Mouse (Mus musculus) limb, embryonic 15.5 days (tissue): ENCODE results near the gene H13. TPM values are rescaled to one million over a fixed set of nuclear protein-coding genes. Genes with fewer than 3 reads are reported as not detected.

ENCODE experiments used
- ATAC-seq: fragments of 200-750 bp; cut with Nextera tagmentation; 2 replicates; pipeline ENCODE4 v1.8.0; 2017; ENCODE audit warnings: low read depth, moderate TSS enrichment; ENCODE audit not compliant: insufficient number of reproducible peaks, low FRiP score, low TSS enrichment
- H3K27ac ChIP-seq: fragments of 300-500 bp; sonication (generic); 2 replicates; pipeline ENCODE4 v1.5.1; 2015; ENCODE audit warnings: moderate library complexity, mild to moderate bottlenecking, inconsistent platforms
- H3K27me3 ChIP-seq: fragments of 300-500 bp; sonication (generic); 2 replicates; pipeline ENCODE4 v1.6.1; 2015; ENCODE audit warnings: inconsistent platforms
- H3K36me3 ChIP-seq: fragments of 300-500 bp; sonication (generic); 2 replicates; pipeline ENCODE4 v1.6.1; 2015; ENCODE audit warnings: inconsistent platforms
- H3K4me1 ChIP-seq: fragments of 300-500 bp; sonication (generic); 2 replicates; pipeline ENCODE4 v1.6.1; 2015; ENCODE audit warnings: inconsistent platforms
- H3K4me2 ChIP-seq: fragments of 300-500 bp; sonication (generic); 2 replicates; pipeline ENCODE4 v1.6.1; 2015; ENCODE audit warnings: mild to moderate bottlenecking, inconsistent platforms
- H3K4me3 ChIP-seq: fragments of 300-500 bp; sonication (generic); 2 replicates; pipeline ENCODE4 v1.5.1; 2015; ENCODE audit warnings: mild to moderate bottlenecking, inconsistent platforms
- H3K9ac ChIP-seq: fragments of 300-500 bp; sonication (generic); 2 replicates; pipeline ENCODE4 v1.6.1; 2015; ENCODE audit warnings: inconsistent platforms
- H3K9me3 ChIP-seq: fragments of 300-500 bp; sonication (generic); 2 replicates; pipeline ENCODE4 v1.6.1; 2016; ENCODE audit warnings: inconsistent platforms
- WGBS: fragments of 180-500 bp; shearing (Covaris S2); methylation state at CpG from one replicate; pipeline ENCODE4 v1.1.7; 2015; 5-methylcytosine and 5-hydroxymethylcytosine counted together
- polyA plus RNA-seq: library from polyadenylated mRNA; unstranded; fragments of >200 nt; fragmentation: Nextera tagmentation; extraction: Ambion mirVana; gene quantifications from 2 replicates; pipeline ENCODE4 v1.2.1, GENCODE M21; 2015

The H13 gene
- 143 and 150 TPM in 2 replicates for polyA plus RNA-seq

DNA sequence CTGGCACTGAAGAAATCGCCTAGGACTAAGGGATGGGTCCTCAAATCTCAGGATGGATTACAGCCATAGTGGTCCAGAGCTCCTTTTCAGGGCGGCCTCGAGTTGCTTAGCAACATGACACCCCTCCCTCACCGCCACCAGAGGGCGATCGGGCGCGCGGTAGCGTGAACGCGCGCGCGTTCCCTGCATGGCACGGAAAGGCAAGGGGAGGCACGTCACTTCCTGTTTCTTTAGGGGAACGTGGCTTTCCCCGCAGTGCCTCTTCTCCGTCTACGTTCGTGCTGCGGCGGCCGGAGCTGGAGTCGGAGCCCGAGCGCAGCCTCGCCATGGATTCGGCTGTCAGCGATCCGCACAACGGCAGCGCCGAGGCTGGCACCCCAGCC is at the start of gene H13:
H13 (plus strand) TSS at position 206 of the 383 bp plus-strand sequence.
- no peaks in the 10 kb centered on the region for H3K27me3 ChIP-seq
- peaks cover 38% of the 10 kb centered on the region for H3K4me1 ChIP-seq

DNA sequence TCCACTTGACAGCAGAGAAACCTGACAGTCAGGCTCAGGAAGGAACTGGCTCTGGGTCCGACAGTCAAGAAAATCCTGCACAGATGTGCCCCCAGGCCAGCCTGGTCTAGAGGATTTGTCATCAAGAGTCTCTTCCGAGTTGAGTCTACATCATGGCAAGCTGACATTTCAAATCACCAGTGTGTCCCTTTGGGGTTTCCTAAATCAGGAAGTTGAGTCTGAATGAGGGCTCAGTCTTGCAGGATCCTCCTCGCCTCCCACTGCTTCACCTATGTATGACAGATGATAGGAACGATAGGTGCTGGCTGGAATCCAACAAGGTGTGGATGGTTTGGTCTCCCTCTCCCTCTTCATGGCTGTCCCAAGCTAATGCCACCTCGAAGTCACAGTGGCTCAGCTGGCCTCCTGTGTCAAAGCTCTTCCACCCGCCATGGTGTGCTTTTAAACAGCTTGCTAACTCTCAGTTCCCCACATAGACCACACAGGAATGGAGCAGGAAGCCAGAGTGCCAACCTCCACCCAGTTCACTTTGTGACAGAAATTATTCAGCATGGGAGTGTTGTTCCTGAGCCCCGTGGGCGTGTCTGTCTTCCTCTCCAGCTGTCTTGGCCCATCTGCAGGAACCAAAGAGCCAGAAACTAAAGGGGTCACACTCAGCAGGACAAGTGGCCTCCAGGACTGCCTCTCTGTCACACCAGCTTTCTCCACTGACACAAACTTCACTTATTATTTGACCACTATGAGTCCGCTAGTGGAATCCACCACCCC is 48.7 kb upstream of the H13 start:
- ATAC-seq: no peak
- no peak overlapping the region for H3K9ac ChIP-seq
- no peak overlapping the region for H3K4me2 ChIP-seq
- H3K27ac ChIP-seq: no peak overlapping the region
- no peak overlapping the region for H3K4me3 ChIP-seq
- no peaks in the 10 kb centered on the region for H3K36me3 ChIP-seq
- no peaks in the 10 kb centered on the region for H3K9me3 ChIP-seq
- 58% methylated on average over 9 of the region's 9 CpGs for WGBS
- peaks cover 3% of the 10 kb centered on the region; the same call in 1 of the 2 replicates for H3K4me1 ChIP-seq
- peaks cover 5% of the 10 kb centered on the region for H3K27me3 ChIP-seq

More for the DNA sequence above, at the start of gene H13:
- no peaks in the 10 kb centered on the region for H3K9me3 ChIP-seq
- H3K36me3 ChIP-seq: peaks cover 17% of the 10 kb centered on the region
- peak within 1 kb of the TSS; percentile 69 for H3K4me2 ChIP-seq
- peak within 1 kb of the TSS; percentile 79 for H3K9ac ChIP-seq
- peak within 1 kb of the TSS; percentile 63 for H3K4me3 ChIP-seq
- under 1% methylated on average over 35 of the region's 35 CpGs for WGBS
- peak within 1 kb of the TSS; percentile 93 for H3K27ac ChIP-seq
- ATAC-seq: peak; percentile 71

DNA sequence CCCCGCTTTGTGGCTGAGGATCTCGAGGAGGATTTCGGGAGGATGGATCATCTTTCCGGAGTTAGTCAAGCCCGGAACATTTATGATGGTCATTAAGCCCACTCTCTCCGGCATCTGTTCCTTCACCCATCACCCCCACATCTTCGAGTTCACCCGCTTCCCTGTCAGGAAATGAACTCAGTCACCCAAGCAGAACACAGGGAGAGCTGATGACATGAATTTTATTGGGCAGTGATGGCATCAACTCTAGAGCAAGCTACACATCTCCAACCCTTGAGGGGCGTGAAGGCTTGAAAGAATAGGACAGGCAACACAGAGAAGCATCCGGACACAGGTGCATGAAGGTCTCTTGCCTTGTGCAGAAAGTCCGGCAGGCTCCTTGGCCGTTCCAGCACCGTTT is 47.1 kb upstream of the H13 start:
- Histone ChIP-seq H3K9me3 (no peaks in the 10 kb centered on the region), H3K4me1 (peaks cover 11% of the 10 kb centered on the region), H3K4me3 (no peak overlapping the region), H3K9ac (no peak overlapping the region), H3K27me3 (peaks cover 21% of the 10 kb centered on the region), H3K27ac (no peak overlapping the region), H3K4me2 (no peak overlapping the region), H3K36me3 (no peaks in the 10 kb centered on the region)
- no peak for ATAC-seq
- 76% methylated on average over 13 of the region's 13 CpGs for WGBS

DNA sequence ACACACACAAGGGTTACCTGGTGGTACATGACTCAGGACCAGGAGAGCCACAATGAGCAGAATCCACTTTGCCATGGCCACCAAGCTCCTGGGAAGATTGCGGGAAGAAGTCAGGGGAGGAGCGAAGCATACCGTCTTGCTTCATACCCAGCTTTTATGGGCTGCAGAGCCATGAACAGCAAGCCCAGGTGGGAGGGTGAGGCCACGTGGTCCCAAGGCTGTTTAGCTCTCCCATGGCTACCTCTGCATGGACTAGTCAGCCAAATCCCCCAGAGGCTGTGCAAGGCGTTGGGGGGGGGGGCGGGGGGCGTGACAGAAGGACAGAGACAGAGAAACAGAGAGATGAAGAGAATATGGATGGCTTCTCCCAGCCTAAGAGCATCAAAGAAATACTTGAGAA is 46.3 kb upstream of the H13 start, which contains the start of gene Defb25:
Defb25 (minus strand) TSS at position 101 of the 400 bp plus-strand sequence.
- Histone ChIP-seq H3K27me3 (peaks cover 29% of the 10 kb centered on the region), H3K4me1 (peaks cover 18% of the 10 kb centered on the region), H3K9ac (no peak within 1 kb of the TSS), H3K27ac (no peak within 1 kb of the TSS), H3K9me3 (no peaks in the 10 kb centered on the region), H3K4me2 (no peak within 1 kb of the TSS), H3K4me3 (no peak within 1 kb of the TSS), H3K36me3 (no peaks in the 10 kb centered on the region)
- no peak for ATAC-seq
- WGBS: 73% methylated on average over 7 of the region's 7 CpGs

DNA sequence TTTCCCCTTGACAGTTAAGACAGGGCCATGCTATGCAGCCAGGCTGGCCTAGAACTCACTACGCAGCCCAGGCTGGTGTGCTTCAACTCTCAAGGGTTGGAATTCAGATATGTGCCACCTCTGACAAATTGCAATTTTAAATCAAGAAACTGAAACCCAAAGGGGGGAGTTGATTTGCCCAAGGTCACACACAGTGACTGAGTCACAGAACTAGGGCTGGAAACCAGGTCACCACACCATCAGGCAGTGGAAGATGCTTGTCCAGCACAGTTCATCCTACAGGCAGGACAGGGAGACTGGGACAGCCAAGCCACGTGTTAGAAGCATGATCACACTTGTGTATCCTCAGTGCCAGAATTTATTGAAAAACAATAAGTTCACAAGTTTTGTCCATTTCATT is 44.7 kb upstream of the H13 start:
- WGBS: 80% methylated on average over 2 of the region's 2 CpGs

GRCm38 (mm10) chr2:152625256-152625655 is 44.0 kb upstream of the H13 start:
- no peaks in the 10 kb centered on the region for H3K36me3 ChIP-seq
- ATAC-seq: no peak
- WGBS: 28% methylated on average over 1 of the region's 1 CpGs
- peaks cover 47% of the 10 kb centered on the region for H3K27me3 ChIP-seq
- H3K9ac ChIP-seq: no peak overlapping the region
- no peak overlapping the region for H3K4me3 ChIP-seq
- no peak overlapping the region for H3K27ac ChIP-seq
- H3K4me1 ChIP-seq: peaks cover 20% of the 10 kb centered on the region
- no peak overlapping the region for H3K4me2 ChIP-seq
- no peaks in the 10 kb centered on the region for H3K9me3 ChIP-seq

More for the DNA sequence above, 44.7 kb upstream of the H13 start:
- no peak overlapping the region for H3K27ac ChIP-seq
- peaks cover 45% of the 10 kb centered on the region for H3K27me3 ChIP-seq
- H3K9ac ChIP-seq: no peak overlapping the region
- H3K4me2 ChIP-seq: no peak overlapping the region
- no peaks in the 10 kb centered on the region for H3K9me3 ChIP-seq
- H3K4me3 ChIP-seq: no peak overlapping the region
- no peaks in the 10 kb centered on the region for H3K36me3 ChIP-seq
- ATAC-seq: no peak
- H3K4me1 ChIP-seq: peaks cover 20% of the 10 kb centered on the region

DNA sequence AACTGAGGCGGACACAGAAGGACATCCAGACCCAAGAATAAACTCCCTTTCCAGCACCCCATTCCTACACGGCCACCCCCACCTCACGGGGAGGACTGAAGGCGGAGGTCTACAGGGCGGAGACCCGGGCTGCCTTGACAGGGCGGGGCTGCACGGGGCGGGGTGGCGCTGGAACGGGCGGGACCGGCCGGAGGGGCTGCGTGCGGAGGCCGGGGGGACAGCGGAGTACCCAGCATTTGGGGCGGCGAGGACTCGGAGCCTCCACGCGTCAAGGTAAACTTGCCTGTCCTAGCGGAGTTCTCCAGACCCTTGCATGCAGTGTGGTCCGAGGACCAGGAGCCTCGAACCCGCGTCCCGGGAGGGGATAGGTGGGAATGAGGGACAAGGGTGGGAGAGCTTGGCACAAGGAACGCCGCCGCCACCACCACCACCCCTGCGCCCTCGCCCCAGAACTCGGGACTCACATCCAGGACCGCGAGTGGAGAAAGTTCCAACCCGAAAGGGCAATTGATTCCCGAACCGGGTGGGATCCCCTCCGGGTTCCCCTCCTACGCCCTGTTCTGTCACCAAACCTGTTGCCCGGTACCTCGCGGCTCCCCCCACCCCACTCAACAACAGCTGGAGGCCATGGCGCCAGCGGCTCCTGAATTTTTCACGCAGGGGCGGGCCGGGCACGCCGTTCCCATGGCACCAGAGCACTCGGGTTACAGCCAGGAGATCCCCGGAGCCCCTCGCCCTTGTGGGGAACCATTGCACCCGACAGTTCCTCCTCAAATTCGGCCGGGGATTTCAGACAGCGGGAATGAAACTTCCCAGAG is 42.3 kb upstream of the H13 start, which contains the start of gene Rem1:
Rem1 (plus strand) TSS at position 178 of the 818 bp plus-strand sequence.
- H3K27ac ChIP-seq: no peak within 1 kb of the TSS
- peak within 1 kb of the TSS; percentile 83 for H3K4me2 ChIP-seq
- H3K9ac ChIP-seq: peak within 1 kb of the TSS; percentile 46; the same call in 1 of the 2 replicates
- under 1% methylated on average over 59 of the region's 59 CpGs for WGBS
- peak; percentile 31; the same call in 1 of the 2 replicates for ATAC-seq
- H3K27me3 ChIP-seq: peaks cover 47% of the 10 kb centered on the region
- H3K9me3 ChIP-seq: no peaks in the 10 kb centered on the region
- peaks cover 17% of the 10 kb centered on the region for H3K4me1 ChIP-seq
- H3K36me3 ChIP-seq: no peaks in the 10 kb centered on the region
- peak within 1 kb of the TSS; percentile 48 for H3K4me3 ChIP-seq

- no peaks in the 10 kb centered on the region for H3K9me3 ChIP-seq
- H3K4me1 ChIP-seq: peaks cover 17% of the 10 kb centered on the region
- no peak overlapping the region for H3K9ac ChIP-seq
- H3K27ac ChIP-seq: no peak overlapping the region
- H3K4me2 ChIP-seq: no peak overlapping the region
- 46% methylated on average over 17 of the region's 17 CpGs for WGBS
- peak overlapping the region; percentile 2; the same call in 1 of the 2 replicates for H3K4me3 ChIP-seq
- H3K36me3 ChIP-seq: no peaks in the 10 kb centered on the region
- no peak for ATAC-seq
- peaks cover 50% of the 10 kb centered on the region for H3K27me3 ChIP-seq
Measured at GRCm38 (mm10) chr2:152628066-152628465, 41.2 kb upstream of the H13 start.

GRCm38 (mm10) chr2:152629239-152629638 is 40.0 kb upstream of the H13 start:
- Histone ChIP-seq H3K9ac (no peak overlapping the region), H3K27ac (no peak overlapping the region), H3K4me2 (no peak overlapping the region), H3K36me3 (no peaks in the 10 kb centered on the region), H3K4me3 (no peak overlapping the region), H3K9me3 (no peaks in the 10 kb centered on the region), H3K27me3 (peaks cover 55% of the 10 kb centered on the region), H3K4me1 (peaks cover 23% of the 10 kb centered on the region)
- no peak for ATAC-seq
- 52% methylated on average over 3 of the region's 3 CpGs for WGBS

DNA sequence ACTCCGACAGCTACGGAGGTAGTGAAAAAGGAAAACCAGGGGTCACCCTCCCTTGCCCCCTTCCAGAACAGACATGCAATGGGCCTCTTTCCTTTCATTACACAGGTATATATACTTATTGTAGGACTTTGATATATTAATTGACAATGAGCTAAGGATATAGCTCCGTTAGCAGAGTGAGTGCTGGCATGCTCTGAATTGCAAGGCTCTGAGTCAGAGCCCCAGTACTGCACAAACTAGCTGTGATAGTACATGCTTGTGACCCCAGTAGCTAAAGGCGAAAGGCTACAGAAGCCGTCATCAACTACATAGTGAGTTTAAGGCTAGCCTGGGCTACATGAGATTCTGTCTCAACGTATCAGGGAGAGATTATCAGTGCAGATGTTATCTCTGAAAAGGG is 39.4 kb upstream of the H13 start:
- ATAC-seq: no peak
- H3K4me2 ChIP-seq: no peak overlapping the region
- no peak overlapping the region for H3K9ac ChIP-seq
- 83% methylated on average over 6 of the region's 6 CpGs for WGBS
- H3K9me3 ChIP-seq: no peaks in the 10 kb centered on the region
- H3K4me3 ChIP-seq: no peak overlapping the region
- no peaks in the 10 kb centered on the region for H3K36me3 ChIP-seq
- H3K4me1 ChIP-seq: peaks cover 26% of the 10 kb centered on the region
- peaks cover 55% of the 10 kb centered on the region for H3K27me3 ChIP-seq
- H3K27ac ChIP-seq: no peak overlapping the region

GRCm38 (mm10) chr2:152633334-152633733 is 35.9 kb upstream of the H13 start:
- H3K27ac ChIP-seq: no peak overlapping the region
- H3K27me3 ChIP-seq: peaks cover 23% of the 10 kb centered on the region
- 0 out of 2 replicates have a peak, but pooled peaks have one; percentile 35 for ATAC-seq
- WGBS: 34% methylated on average over 17 of the region's 17 CpGs
- H3K4me1 ChIP-seq: peaks cover 26% of the 10 kb centered on the region
- H3K9ac ChIP-seq: no peak overlapping the region
- H3K36me3 ChIP-seq: no peaks in the 10 kb centered on the region
- H3K4me3 ChIP-seq: peak overlapping the region; percentile 8; the same call in 1 of the 2 replicates
- no peaks in the 10 kb centered on the region for H3K9me3 ChIP-seq
- H3K4me2 ChIP-seq: peak overlapping the region; percentile 32

- Histone ChIP-seq H3K36me3 (no peaks in the 10 kb centered on the region), H3K4me1 (peaks cover 28% of the 10 kb centered on the region), H3K4me2 (no peak overlapping the region), H3K4me3 (no peak overlapping the region), H3K9ac (no peak overlapping the region), H3K9me3 (no peaks in the 10 kb centered on the region), H3K27me3 (peaks cover 13% of the 10 kb centered on the region), H3K27ac (no peak overlapping the region)
- no peak for ATAC-seq
- 79% methylated on average over 29 of the region's 29 CpGs for whole genome bisulfite sequencing
Measured at GRCm38 (mm10) chr2:152634311-152634710, 35.0 kb upstream of the H13 start.
